Mouse (Mus musculus): ENCODE data around the gene Plk5. TPM values are rescaled to one million over a fixed set of nuclear protein-coding genes. Genes with fewer than 3 reads are reported as not detected.

The Plk5 gene
- total and polyA plus RNA-seq, 2 experiments from 2014 or later = 7.4 to 12.9 TPM

GRCm38 (mm10) chr10:80316359-80316781 lies 39.9 kb upstream of the Plk5 start:
- ATAC-seq (peak; percentile 48), DNase-seq (no peak)
- no peak for TF ChIP-seq CTCF (IDR thresholded peaks at IDR 0.05; ENCODE audit: low read depth)
- H3K9me3 ChIP-seq (ENCODE audit: low read length) = no peaks in the 10 kb centered on the region
- peaks cover 3% of the 10 kb centered on the region; the same call in 1 of the 2 replicates for H3K4me1 ChIP-seq (ENCODE audit: insufficient read depth)
- H3K27ac ChIP-seq (ENCODE audit: low read depth, low read length) = peak overlapping the region; percentile 21; the same call in 1 of the 2 replicates
- no peak overlapping the region for H3K4me2 ChIP-seq (ENCODE audit: low read depth)
- H3K27me3 ChIP-seq (ENCODE audit: insufficient read depth, low read length) = no peaks in the 10 kb centered on the region
- no peak overlapping the region for H3K4me3 ChIP-seq (ENCODE audit: low read depth, low read length)
- peaks cover 72% of the 10 kb centered on the region for H3K36me3 ChIP-seq (ENCODE audit: insufficient read depth)
- no peak overlapping the region for H3K9ac ChIP-seq
- 25% methylated on average over 11 of the region's 11 CpGs for WGBS

- Histone ChIP-seq H3K4me1 (ENCODE audit: insufficient read depth) (peaks cover 3% of the 10 kb centered on the region; the same call in 1 of the 2 replicates), H3K4me3 (ENCODE audit: low read depth, low read length) (no peak overlapping the region), H3K27ac (ENCODE audit: low read depth, low read length) (0 out of 2 replicates have a peak overlapping the region, but pooled peaks have one; percentile 21), H3K9ac (no peak overlapping the region), H3K9me3 (ENCODE audit: low read length) (no peaks in the 10 kb centered on the region), H3K27me3 (ENCODE audit: insufficient read depth, low read length) (no peaks in the 10 kb centered on the region), H3K4me2 (ENCODE audit: low read depth) (no peak overlapping the region), H3K36me3 (ENCODE audit: insufficient read depth) (peaks cover 65% of the 10 kb centered on the region)
- WGBS = 69% methylated on average over 10 of the region's 10 CpGs
- TF ChIP-seq CTCF (IDR thresholded peaks at IDR 0.05; ENCODE audit: low read depth) = no peak
- DNase-seq = no peak
- ATAC-seq = no peak
Measured at GRCm38 (mm10) chr10:80317011-80317410, 39.2 kb upstream of the Plk5 start.

- Histone ChIP-seq H3K9me3 (ENCODE audit: low read length) (no peaks in the 10 kb centered on the region), H3K4me3 (ENCODE audit: low read depth, low read length) (peak within 1 kb of the TSS; percentile 62), H3K4me2 (ENCODE audit: low read depth) (peak within 1 kb of the TSS; percentile 89), H3K27me3 (ENCODE audit: insufficient read depth, low read length) (no peaks in the 10 kb centered on the region), H3K4me1 (ENCODE audit: insufficient read depth) (peaks cover 3% of the 10 kb centered on the region; the same call in 1 of the 2 replicates), H3K27ac (ENCODE audit: low read depth, low read length) (peak within 1 kb of the TSS; percentile 72), H3K9ac (peak within 1 kb of the TSS; percentile 57), H3K36me3 (ENCODE audit: insufficient read depth) (peaks cover 32% of the 10 kb centered on the region)
- peak; percentile 79 for ATAC-seq
- under 1% methylated on average over 34 of the region's 34 CpGs for WGBS
- DNase-seq = peak; percentile 93
- TF ChIP-seq CTCF (IDR thresholded peaks at IDR 0.05; ENCODE audit: low read depth) = no peak
Measured at GRCm38 (mm10) chr10:80320340-80320760, 35.9 kb upstream of the Plk5 start, which contains the start of gene 2310011J03Rik. TSS of gene 2310011J03Rik (minus strand) at chr10:80320537.

- Histone ChIP-seq H3K36me3 (ENCODE audit: insufficient read depth) (peaks cover 24% of the 10 kb centered on the region), H3K27ac (ENCODE audit: low read depth, low read length) (no peak overlapping the region), H3K9me3 (ENCODE audit: low read length) (no peaks in the 10 kb centered on the region), H3K27me3 (ENCODE audit: insufficient read depth, low read length) (no peaks in the 10 kb centered on the region), H3K4me3 (ENCODE audit: low read depth, low read length) (no peak overlapping the region), H3K4me2 (ENCODE audit: low read depth) (no peak overlapping the region), H3K4me1 (ENCODE audit: insufficient read depth) (peaks cover 3% of the 10 kb centered on the region; the same call in 1 of the 2 replicates), H3K9ac (no peak overlapping the region)
- DNase-seq (no peak), ATAC-seq (no peak)
- TF ChIP-seq CTCF (IDR thresholded peaks at IDR 0.05; ENCODE audit: low read depth) = no peak
- 79% methylated on average over 6 of the region's 6 CpGs for whole genome bisulfite sequencing
Measured at GRCm38 (mm10) chr10:80321014-80321669, 35.1 kb upstream of the Plk5 start.

GRCm38 (mm10) chr10:80321670-80322581 lies 34.3 kb upstream of the Plk5 start:
- 93% methylated on average over 21 of the region's 21 CpGs for whole genome bisulfite sequencing
- H3K27ac ChIP-seq (ENCODE audit: low read depth, low read length) = no peak overlapping the region
- peak overlapping the region; percentile 96; the same call in 1 of the 2 replicates for H3K4me2 ChIP-seq (ENCODE audit: low read depth)
- H3K9ac ChIP-seq = no peak overlapping the region
- DNase-seq (no peak), ATAC-seq (no peak)
- no peaks in the 10 kb centered on the region for H3K9me3 ChIP-seq (ENCODE audit: low read length)
- no peak overlapping the region for H3K4me3 ChIP-seq (ENCODE audit: low read depth, low read length)
- TF ChIP-seq CTCF (IDR thresholded peaks at IDR 0.05; ENCODE audit: low read depth) = no peak
- peaks cover 3% of the 10 kb centered on the region; the same call in 1 of the 2 replicates for H3K4me1 ChIP-seq (ENCODE audit: insufficient read depth)
- peaks cover 16% of the 10 kb centered on the region for H3K36me3 ChIP-seq (ENCODE audit: insufficient read depth)
- no peaks in the 10 kb centered on the region for H3K27me3 ChIP-seq (ENCODE audit: insufficient read depth, low read length)

- H3K36me3 ChIP-seq (ENCODE audit: insufficient read depth) = peaks cover 7% of the 10 kb centered on the region; the same call in 1 of the 2 replicates
- WGBS = 5% methylated on average over 28 of the region's 28 CpGs
- peak; percentile 17; the same call in 1 of the 2 replicates for TF ChIP-seq CTCF (IDR thresholded peaks at IDR 0.05; ENCODE audit: low read depth)
- DNase-seq = peak; percentile 32
- no peaks in the 10 kb centered on the region for H3K9me3 ChIP-seq (ENCODE audit: low read length)
- H3K27me3 ChIP-seq (ENCODE audit: insufficient read depth, low read length) = no peaks in the 10 kb centered on the region
- H3K9ac ChIP-seq = peak overlapping the region; percentile 57
- peak overlapping the region; percentile 96 for H3K4me2 ChIP-seq (ENCODE audit: low read depth)
- peaks cover 3% of the 10 kb centered on the region; the same call in 1 of the 2 replicates for H3K4me1 ChIP-seq (ENCODE audit: insufficient read depth)
- peak; percentile 13 for ATAC-seq
- peak overlapping the region; percentile 45 for H3K4me3 ChIP-seq (ENCODE audit: low read depth, low read length)
- H3K27ac ChIP-seq (ENCODE audit: low read depth, low read length) = no peak overlapping the region; the same call in 1 of the 2 replicates
Measured at GRCm38 (mm10) chr10:80322811-80323211, 33.4 kb upstream of the Plk5 start.

All from forebrain, postnatal 0 days (tissue).